Mouse (Mus musculus) testis, adult 2 months (tissue): Measurements from ENCODE around the gene Rbpms2. TPM values are rescaled to one million over a fixed set of nuclear protein-coding genes. Genes with fewer than 3 reads are reported as not detected.

Source experiments
- H3K27ac ChIP-seq: fragments of 200-500 bp; 2 replicates; pipeline ENCODE4 v1.5.1; 2012; ENCODE audit warnings: low read depth, low read length; ENCODE audit not compliant: control insufficient read depth, insufficient read depth
- H3K27me3 ChIP-seq: fragments of 200-500 bp; 2 replicates; pipeline ENCODE4 v1.6.1; 2012; ENCODE audit warnings: mild to moderate bottlenecking, low read length, moderate library complexity; ENCODE audit not compliant: control insufficient read depth, insufficient read depth
- H3K36me3 ChIP-seq: fragments of 200-500 bp; 2 replicates; pipeline ENCODE4 v1.6.1; 2012; ENCODE audit warnings: mild to moderate bottlenecking, low read length; ENCODE audit not compliant: control insufficient read depth, insufficient read depth
- H3K4me1 ChIP-seq: fragments of 200-500 bp; 2 replicates; pipeline ENCODE4 v1.6.1; 2012; ENCODE audit warnings: low read length; ENCODE audit not compliant: control insufficient read depth, insufficient read depth
- H3K4me3 ChIP-seq: fragments of 200-500 bp; 2 replicates; pipeline ENCODE4 v1.5.1; 2012; ENCODE audit warnings: low read depth, mild to moderate bottlenecking, low read length, moderate library complexity, mixed read lengths; ENCODE audit not compliant: control insufficient read depth
- CTCF ChIP-seq: fragments of 200-500 bp; IDR thresholded peaks from 2 replicates; pipeline ENCODE4 v1.5.1; 2012; ENCODE audit warnings: low read depth, mild to moderate bottlenecking, inconsistent platforms, low read length, moderate library complexity; ENCODE audit not compliant: control insufficient read depth, insufficient read depth, insufficient replicate concordance
- POLR2A ChIP-seq: fragments of 200-500 bp; IDR thresholded peaks from 2 replicates; pipeline ENCODE4 v1.6.1; 2012; ENCODE audit warnings: low read depth, mild to moderate bottlenecking, inconsistent platforms, low read length, moderate library complexity; ENCODE audit not compliant: control insufficient read depth
- polyA plus RNA-seq: library from polyadenylated mRNA; depleted of rRNA; stranded (reverse); fragments of >200 nt; gene quantifications from 2 replicates; pipeline ENCODE4 v1.2.3, GENCODE M21; 2012

Gene Rbpms2
- polyA plus RNA-seq, 1 experiment = 14.1 TPM

- H3K27ac ChIP-seq = no peak overlapping the region
- 0 out of 2 replicates have a peak, but pooled peaks have one; percentile 24 for TF ChIP-seq POLR2A
- TF ChIP-seq CTCF = no peak
Measured at GRCm38 (mm10) chr9:65587573-65588358, 41.7 kb upstream of the Rbpms2 start.

DNA sequence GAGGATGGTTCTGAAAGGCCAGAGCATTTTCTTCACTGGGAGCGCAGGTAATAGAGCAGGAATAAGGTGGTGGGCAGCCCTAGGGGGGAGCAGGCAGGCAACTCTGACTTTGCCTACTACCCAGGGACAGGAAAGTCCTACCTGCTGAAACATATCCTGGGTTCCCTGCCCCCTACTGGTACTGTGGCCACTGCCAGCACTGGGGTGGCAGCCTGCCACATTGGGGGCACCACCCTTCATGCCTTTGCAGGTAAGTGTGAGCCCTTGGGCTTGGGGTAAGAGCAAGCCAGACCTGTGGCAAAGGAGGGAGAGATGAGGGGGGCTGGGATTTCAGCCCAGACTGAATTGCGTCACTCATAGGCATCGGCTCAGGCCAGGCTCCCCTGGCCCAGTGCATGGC, 40.4 kb upstream of the Rbpms2 start:
- H3K27ac ChIP-seq = no peak overlapping the region

More at GRCm38 (mm10) chr9:65587573-65588358, 41.7 kb upstream of the Rbpms2 start:
- H3K36me3 ChIP-seq = no peaks in the 10 kb centered on the region
- peaks cover 19% of the 10 kb centered on the region for H3K4me1 ChIP-seq
- no peaks in the 10 kb centered on the region for H3K27me3 ChIP-seq
- peak overlapping the region; percentile 77 for H3K4me3 ChIP-seq

DNA sequence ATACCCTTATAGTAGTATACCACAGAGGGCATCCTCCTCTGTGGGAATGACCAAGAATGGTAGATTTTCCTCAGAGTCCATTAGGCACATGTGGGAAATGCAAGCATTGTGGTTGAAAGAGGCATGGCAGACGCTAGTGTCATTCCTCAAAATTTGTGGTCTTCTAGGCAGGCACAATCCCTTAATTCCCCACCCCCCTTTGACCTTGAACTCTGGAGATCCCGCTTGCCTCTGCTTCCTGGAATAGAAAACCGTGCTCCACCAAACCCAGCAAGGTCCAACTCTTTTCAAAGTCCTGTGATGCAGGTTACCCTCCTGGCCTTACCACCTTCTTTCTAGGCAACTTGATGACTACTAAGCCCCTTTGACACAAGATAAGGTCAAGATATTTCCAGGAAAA, 36.7 kb upstream of the Rbpms2 start:
- TF ChIP-seq CTCF (no peak), POLR2A (no peak)
- H3K36me3 ChIP-seq = no peaks in the 10 kb centered on the region
- H3K4me1 ChIP-seq = peaks cover 8% of the 10 kb centered on the region
- H3K4me3 ChIP-seq = no peak overlapping the region
- no peak overlapping the region for H3K27ac ChIP-seq
- no peaks in the 10 kb centered on the region for H3K27me3 ChIP-seq

More for the DNA sequence above, 40.4 kb upstream of the Rbpms2 start:
- H3K4me3 ChIP-seq = no peak overlapping the region
- H3K36me3 ChIP-seq = no peaks in the 10 kb centered on the region
- H3K4me1 ChIP-seq = peaks cover 19% of the 10 kb centered on the region
- H3K27me3 ChIP-seq = no peaks in the 10 kb centered on the region
- TF ChIP-seq POLR2A = no peak

GRCm38 (mm10) chr9:65593596-65593995, 35.9 kb upstream of the Rbpms2 start:
- no peak overlapping the region for H3K4me3 ChIP-seq
- H3K27ac ChIP-seq = no peak overlapping the region
- H3K4me1 ChIP-seq = peaks cover 2% of the 10 kb centered on the region; the same call in 1 of the 2 replicates
- no peaks in the 10 kb centered on the region for H3K36me3 ChIP-seq
- H3K27me3 ChIP-seq = no peaks in the 10 kb centered on the region
- TF ChIP-seq CTCF (no peak), POLR2A (no peak)

- H3K27me3 ChIP-seq = no peaks in the 10 kb centered on the region
- no peak for TF ChIP-seq POLR2A
- TF ChIP-seq CTCF = no peak
- H3K27ac ChIP-seq = no peak overlapping the region
- H3K4me3 ChIP-seq = no peak overlapping the region; the same call in 1 of the 2 replicates
- H3K4me1 ChIP-seq = no peaks in the 10 kb centered on the region
- no peaks in the 10 kb centered on the region for H3K36me3 ChIP-seq
Measured at GRCm38 (mm10) chr9:65598765-65599249, 30.6 kb upstream of the Rbpms2 start.

DNA sequence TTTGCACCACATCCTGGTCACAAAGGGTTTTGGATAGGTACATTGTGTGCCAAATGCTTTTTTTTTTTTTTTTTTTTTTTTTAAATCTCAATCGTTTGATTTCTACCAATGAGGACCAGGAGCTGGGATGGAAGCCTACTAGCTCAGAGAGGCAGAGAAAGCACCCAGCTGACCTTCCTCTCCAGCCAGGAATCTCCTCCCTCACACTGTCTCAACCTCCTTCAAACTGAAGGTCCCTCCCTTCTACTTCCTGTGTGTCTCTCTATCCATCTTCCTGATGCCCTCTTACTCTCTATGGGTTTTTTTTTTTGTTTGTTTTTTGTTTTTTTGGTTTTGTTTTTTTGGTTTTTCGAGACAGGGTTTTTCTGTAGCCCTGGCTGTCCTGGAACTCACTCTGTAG, 28.5 kb upstream of the Rbpms2 start:
- TF ChIP-seq CTCF = no peak
- TF ChIP-seq POLR2A = no peak
- no peak overlapping the region for H3K4me3 ChIP-seq
- H3K27me3 ChIP-seq = no peaks in the 10 kb centered on the region
- no peaks in the 10 kb centered on the region for H3K36me3 ChIP-seq
- H3K4me1 ChIP-seq = peaks cover 2% of the 10 kb centered on the region
- H3K27ac ChIP-seq = no peak overlapping the region

DNA sequence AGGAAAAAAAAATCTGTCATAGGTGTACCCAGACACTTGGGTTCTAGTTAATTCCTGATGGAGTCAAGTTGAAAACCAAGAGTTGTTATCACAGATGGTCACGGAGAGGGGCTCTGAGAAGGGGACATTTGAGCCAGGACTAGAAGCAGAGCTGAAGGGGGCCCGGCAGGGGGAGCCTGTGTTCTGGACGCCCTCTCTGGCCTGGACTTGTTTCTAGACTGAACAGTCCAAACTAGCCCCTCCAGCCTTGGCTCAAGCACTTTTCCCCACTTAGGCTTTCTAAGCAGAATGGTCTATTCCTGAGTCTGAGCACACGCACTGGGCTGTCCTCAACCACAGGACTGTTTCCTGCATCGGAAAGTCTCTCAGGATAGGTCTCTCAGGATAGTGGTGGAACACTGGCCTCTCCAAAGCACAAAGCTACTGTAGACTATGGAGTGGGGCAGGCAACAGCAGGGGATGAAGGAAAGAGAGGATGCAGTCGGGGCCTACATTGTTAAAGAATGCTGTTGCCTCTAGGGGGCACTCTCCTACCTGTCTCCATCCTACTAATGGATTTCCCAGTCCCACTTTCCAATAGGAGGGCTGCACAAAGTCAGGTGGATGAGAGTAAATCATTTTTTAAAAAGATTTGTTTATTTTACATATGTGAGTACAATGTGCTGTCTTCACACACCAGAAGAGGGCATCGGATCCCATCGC, 25.9 kb upstream of the Rbpms2 start:
- Histone ChIP-seq H3K4me1 (peaks cover 5% of the 10 kb centered on the region), H3K27ac (no peak overlapping the region), H3K4me3 (no peak overlapping the region), H3K27me3 (no peaks in the 10 kb centered on the region), H3K36me3 (no peaks in the 10 kb centered on the region)
- no peak for TF ChIP-seq CTCF
- no peak for TF ChIP-seq POLR2A
